Mouse (Mus musculus): ENCODE data around the gene Pwp2. TPM values are rescaled to one million over a fixed set of nuclear protein-coding genes. Genes with fewer than 3 reads are reported as not detected.
"Not testable (repeated sequence)": the region's sequence is repeated elsewhere in the genome, so short reads cannot be mapped to it uniquely, and the experiment has no call there.

Gene Pwp2
- polyA plus RNA-seq, 1 experiment from 2014 or later, result 14.2 TPM

GRCm38 (mm10) chr10:78216376-78217083, 31.6 kb upstream of the Pwp2 start:
- H3K4me1 ChIP-seq (replicated peaks), result no peaks in the 10 kb centered on the region
- H3K9me3 ChIP-seq (replicated peaks), result no peaks in the 10 kb centered on the region
- no peak overlapping the region for H3K27ac ChIP-seq (ENCODE audit: poor library complexity, severe bottlenecking)
- WGBS, result 80% methylated on average over 6 of the region's 6 CpGs
- H3K36me3 ChIP-seq, result peaks cover 93% of the 10 kb centered on the region
- no peak overlapping the region for H3K4me2 ChIP-seq
- no peak overlapping the region for H3K9ac ChIP-seq
- H3K4me3 ChIP-seq, result no peak overlapping the region
- ATAC-seq (ENCODE audit: insufficient number of reproducible peaks, low FRiP score), result peak; percentile 64; the same call in 1 of the 2 replicates
- H3K27me3 ChIP-seq (replicated peaks), result no peaks in the 10 kb centered on the region

GRCm38 (mm10) chr10:78214371-78214770, 29.4 kb upstream of the Pwp2 start:
- H3K27me3 ChIP-seq (replicated peaks), result no peaks in the 10 kb centered on the region
- peaks cover 93% of the 10 kb centered on the region for H3K36me3 ChIP-seq
- no peak for ATAC-seq (ENCODE audit: insufficient number of reproducible peaks, low FRiP score)
- no peak overlapping the region for H3K4me3 ChIP-seq
- H3K9ac ChIP-seq, result no peak overlapping the region
- no peaks in the 10 kb centered on the region for H3K4me1 ChIP-seq (replicated peaks)
- H3K27ac ChIP-seq (ENCODE audit: poor library complexity, severe bottlenecking), result no peak overlapping the region
- no peak overlapping the region for H3K4me2 ChIP-seq
- no peaks in the 10 kb centered on the region for H3K9me3 ChIP-seq (replicated peaks)
- 94% methylated on average over 9 of the region's 9 CpGs for WGBS

GRCm38 (mm10) chr10:78211311-78211710, 26.4 kb upstream of the Pwp2 start:
- Histone ChIP-seq H3K27ac (ENCODE audit: poor library complexity, severe bottlenecking) (no peak overlapping the region), H3K9me3 (replicated peaks) (no peaks in the 10 kb centered on the region), H3K4me2 (no peak overlapping the region), H3K36me3 (peaks cover 93% of the 10 kb centered on the region), H3K4me3 (no peak overlapping the region), H3K9ac (no peak overlapping the region), H3K4me1 (replicated peaks) (no peaks in the 10 kb centered on the region), H3K27me3 (replicated peaks) (no peaks in the 10 kb centered on the region)
- 66% methylated on average over 6 of the region's 6 CpGs for WGBS
- ATAC-seq (ENCODE audit: insufficient number of reproducible peaks, low FRiP score), result no peak

GRCm38 (mm10) chr10:78201182-78201581, 16.2 kb upstream of the Pwp2 start:
- ATAC-seq (ENCODE audit: insufficient number of reproducible peaks, low FRiP score), result no peak
- 66% methylated on average over 4 of the region's 4 CpGs for WGBS
- Histone ChIP-seq H3K4me2 (no peak overlapping the region), H3K27me3 (replicated peaks) (no peaks in the 10 kb centered on the region), H3K4me3 (no peak overlapping the region), H3K36me3 (peaks cover 100% of the 10 kb centered on the region), H3K27ac (ENCODE audit: poor library complexity, severe bottlenecking) (no peak overlapping the region), H3K4me1 (replicated peaks) (no peaks in the 10 kb centered on the region), H3K9ac (no peak overlapping the region), H3K9me3 (replicated peaks) (no peaks in the 10 kb centered on the region)

GRCm38 (mm10) chr10:78192933-78193332, 8.0 kb upstream of the Pwp2 start:
- Histone ChIP-seq H3K9ac (no peak overlapping the region), H3K27ac (ENCODE audit: poor library complexity, severe bottlenecking) (no peak overlapping the region), H3K4me2 (no peak overlapping the region), H3K4me1 (replicated peaks) (no peaks in the 10 kb centered on the region), H3K36me3 (peaks cover 98% of the 10 kb centered on the region), H3K4me3 (no peak overlapping the region), H3K9me3 (replicated peaks) (no peaks in the 10 kb centered on the region), H3K27me3 (replicated peaks) (no peaks in the 10 kb centered on the region)
- no peak for ATAC-seq (ENCODE audit: insufficient number of reproducible peaks, low FRiP score)
- WGBS, result 67% methylated on average over 5 of the region's 5 CpGs

- H3K36me3 ChIP-seq, result peaks cover 63% of the 10 kb centered on the region
- not testable (repeated sequence) for H3K27me3 ChIP-seq (replicated peaks); ATAC-seq (ENCODE audit: insufficient number of reproducible peaks, low FRiP score); H3K9me3 ChIP-seq (replicated peaks); H3K4me3 ChIP-seq; H3K4me2 ChIP-seq; H3K9ac ChIP-seq; H3K4me1 ChIP-seq (replicated peaks); H3K27ac ChIP-seq (ENCODE audit: poor library complexity, severe bottlenecking)
- 91% methylated on average over 4 of the region's 4 CpGs for WGBS
These were observed 1.1 kb upstream of the Pwp2 start for GRCm38 (mm10) chr10:78186076-78186475.

- ATAC-seq (ENCODE audit: insufficient number of reproducible peaks, low FRiP score), result peak; percentile 37; the same call in 1 of the 2 replicates
- 17% methylated on average over 9 of the region's 9 CpGs for WGBS
- peaks cover 63% of the 10 kb centered on the region for H3K36me3 ChIP-seq
These were observed 404 bp upstream of the Pwp2 start for GRCm38 (mm10) chr10:78185381-78185725.

GRCm38 (mm10) chr10:78183577-78183976, 1.4 kb downstream of the Pwp2 start:
- peaks cover 63% of the 10 kb centered on the region for H3K36me3 ChIP-seq
- H3K4me1 ChIP-seq (replicated peaks), result peaks cover 9% of the 10 kb centered on the region
- no peak overlapping the region for H3K27ac ChIP-seq (ENCODE audit: poor library complexity, severe bottlenecking)
- H3K4me2 ChIP-seq, result no peak overlapping the region
- H3K9ac ChIP-seq, result no peak overlapping the region
- H3K4me3 ChIP-seq, result peak overlapping the region; percentile 77; the same call in 1 of the 2 replicates
- no peak for ATAC-seq (ENCODE audit: insufficient number of reproducible peaks, low FRiP score)
- H3K27me3 ChIP-seq (replicated peaks), result no peaks in the 10 kb centered on the region
- 73% methylated on average over 3 of the region's 3 CpGs for WGBS
- H3K9me3 ChIP-seq (replicated peaks), result no peaks in the 10 kb centered on the region

More at GRCm38 (mm10) chr10:78185381-78185725, 404 bp upstream of the Pwp2 start:
- H3K4me1 ChIP-seq (replicated peaks), result peaks cover 9% of the 10 kb centered on the region
- peak overlapping the region; percentile 67 for H3K27ac ChIP-seq (ENCODE audit: poor library complexity, severe bottlenecking)
- no peaks in the 10 kb centered on the region for H3K27me3 ChIP-seq (replicated peaks)
- H3K9me3 ChIP-seq (replicated peaks), result no peaks in the 10 kb centered on the region
- peak overlapping the region; percentile 77 for H3K4me3 ChIP-seq
- H3K9ac ChIP-seq, result peak overlapping the region; percentile 48; the same call in 1 of the 2 replicates
- peak overlapping the region; percentile 90 for H3K4me2 ChIP-seq

- WGBS, result 92% methylated on average over 17 of the region's 17 CpGs
- Histone ChIP-seq H3K36me3 (peaks cover 63% of the 10 kb centered on the region), H3K27ac (ENCODE audit: poor library complexity, severe bottlenecking) (no peak overlapping the region)
These were observed 2.6 kb downstream of the Pwp2 start for GRCm38 (mm10) chr10:78182321-78182720.

GRCm38 (mm10) chr10:78174474-78174873, 10.5 kb downstream of the Pwp2 start:
- Histone ChIP-seq H3K36me3 (peaks cover 84% of the 10 kb centered on the region), H3K27me3 (replicated peaks) (no peaks in the 10 kb centered on the region), H3K4me3 (no peak overlapping the region), H3K9me3 (replicated peaks) (no peaks in the 10 kb centered on the region), H3K27ac (ENCODE audit: poor library complexity, severe bottlenecking) (no peak overlapping the region), H3K4me2 (no peak overlapping the region), H3K9ac (no peak overlapping the region), H3K4me1 (replicated peaks) (peaks cover 5% of the 10 kb centered on the region; the same call in 1 of the 2 replicates)
- WGBS, result 89% methylated on average over 5 of the region's 5 CpGs
- no peak for ATAC-seq (ENCODE audit: insufficient number of reproducible peaks, low FRiP score)

More at GRCm38 (mm10) chr10:78182321-78182720, 2.6 kb downstream of the Pwp2 start:
- H3K4me3 ChIP-seq, result no peak overlapping the region
- no peaks in the 10 kb centered on the region for H3K27me3 ChIP-seq (replicated peaks)
- H3K4me2 ChIP-seq, result no peak overlapping the region
- no peaks in the 10 kb centered on the region for H3K9me3 ChIP-seq (replicated peaks)
- ATAC-seq (ENCODE audit: insufficient number of reproducible peaks, low FRiP score), result no peak
- H3K9ac ChIP-seq, result no peak overlapping the region
- H3K4me1 ChIP-seq (replicated peaks), result peaks cover 9% of the 10 kb centered on the region

- Histone ChIP-seq H3K4me3 (no peak overlapping the region), H3K4me2 (no peak overlapping the region), H3K4me1 (replicated peaks) (peaks cover 15% of the 10 kb centered on the region), H3K9ac (no peak overlapping the region), H3K9me3 (replicated peaks) (no peaks in the 10 kb centered on the region), H3K27ac (ENCODE audit: poor library complexity, severe bottlenecking) (no peak overlapping the region), H3K36me3 (peaks cover 72% of the 10 kb centered on the region), H3K27me3 (replicated peaks) (no peaks in the 10 kb centered on the region)
- WGBS, result 90% methylated on average over 9 of the region's 9 CpGs
- no peak for ATAC-seq (ENCODE audit: insufficient number of reproducible peaks, low FRiP score)
These were observed 13.4 kb downstream of the Pwp2 start for GRCm38 (mm10) chr10:78171581-78171980.

GRCm38 (mm10) chr10:78171057-78171456, 13.9 kb downstream of the Pwp2 start:
- Histone ChIP-seq H3K27ac (ENCODE audit: poor library complexity, severe bottlenecking) (no peak overlapping the region), H3K9me3 (replicated peaks) (no peaks in the 10 kb centered on the region), H3K9ac (no peak overlapping the region), H3K4me2 (no peak overlapping the region), H3K27me3 (replicated peaks) (no peaks in the 10 kb centered on the region), H3K4me3 (no peak overlapping the region), H3K4me1 (replicated peaks) (peaks cover 15% of the 10 kb centered on the region), H3K36me3 (peaks cover 72% of the 10 kb centered on the region)
- ATAC-seq (ENCODE audit: insufficient number of reproducible peaks, low FRiP score), result no peak
- 87% methylated on average over 7 of the region's 7 CpGs for WGBS

All from heart, embryonic 12.5 days (tissue).